ENCODE assay signal across 8 mouse cellular contexts in genomic region chr1:162570260-162570748, GRCm38 (mm10). TPM values are rescaled to one million over a fixed set of nuclear protein-coding genes. Genes with fewer than 3 reads are reported as not detected.
A peak's percentile ranks its signal among the peaks of the same experiment; 100 is the strongest.
DNase-seq lines count a peak whose midpoint lies in the region; ATAC-seq and TF ChIP-seq lines count a peak whose summit lies in the region.

Gene Vamp4 (plus strand): TSS chr1:162570515.

- peak; percentile 16 for TF ChIP-seq CTCF in C2C12 (IDR thresholded peaks at IDR 0.05; ENCODE audit: control insufficient read depth, insufficient read depth, insufficient read length)
- TF ChIP-seq CTCF in brain, embryonic 14.5 days (IDR thresholded peaks at IDR 0.05; ENCODE audit: borderline replicate concordance, extremely low read depth, insufficient read depth, insufficient read length), result peak; percentile 0; the same call in 1 of the 2 replicates
- peak; percentile 64 for TF ChIP-seq CTCF in kidney, postnatal 0 days (IDR thresholded peaks at IDR 0.05; ENCODE audit: low read depth)

- peak within 1 kb of the TSS; percentile 74 for H3K4me3 ChIP-seq in C2C12 (ENCODE audit: insufficient read depth, poor library complexity, severe bottlenecking)
- peak within 1 kb of the TSS; percentile 76 for H3K4me3 ChIP-seq in erythroblast, embryonic 14.5 days (replicated peaks)
- H3K4me3 ChIP-seq in heart, embryonic 12.5 days, result peak within 1 kb of the TSS; percentile 85
- H3K4me3 ChIP-seq in kidney, postnatal 0 days (replicated peaks; ENCODE audit: low read depth, low read length), result peak within 1 kb of the TSS; percentile 63
- peak within 1 kb of the TSS; percentile 98 for H3K4me3 ChIP-seq in liver, embryonic 12.5 days
- H3K4me3 ChIP-seq in stomach, embryonic 15.5 days (replicated peaks), result peak within 1 kb of the TSS; percentile 85

- WGBS in heart, embryonic 12.5 days, result under 1% methylated on average over 38 of the region's 43 CpGs
- WGBS in kidney, postnatal 0 days, result under 1% methylated on average over 39 of the region's 43 CpGs
- WGBS in liver, embryonic 12.5 days (ENCODE audit: insufficient replicate concordance), result under 1% methylated on average over 42 of the region's 43 CpGs
- under 1% methylated on average over 43 of the region's 43 CpGs for WGBS in stomach, embryonic 15.5 days

- peak within 1 kb of the TSS; percentile 91 for H3K9ac ChIP-seq in heart, embryonic 12.5 days
- H3K9ac ChIP-seq in kidney, postnatal 0 days (ENCODE audit: low read depth, low read length), result peak within 1 kb of the TSS; percentile 77
- H3K9ac ChIP-seq in liver, embryonic 12.5 days, result peak within 1 kb of the TSS; percentile 96
- peak within 1 kb of the TSS; percentile 93 for H3K9ac ChIP-seq in stomach, embryonic 15.5 days

- peaks cover 14% of the 10 kb centered on the region for H3K79me3 ChIP-seq in C2C12 (ENCODE audit: low read depth)

- peaks cover 12% of the 10 kb centered on the region for H3K36me3 ChIP-seq in C2C12 (ENCODE audit: control insufficient read depth, insufficient read depth)
- peaks cover 6% of the 10 kb centered on the region for H3K36me3 ChIP-seq in erythroblast, embryonic 14.5 days (ENCODE audit: control insufficient read depth)
- peaks cover 12% of the 10 kb centered on the region for H3K36me3 ChIP-seq in heart, embryonic 12.5 days
- peaks cover 6% of the 10 kb centered on the region; the same call in 1 of the 2 replicates for H3K36me3 ChIP-seq in kidney, postnatal 0 days (ENCODE audit: insufficient read depth, low read length)
- peaks cover 12% of the 10 kb centered on the region for H3K36me3 ChIP-seq in liver, embryonic 12.5 days
- peaks cover 2% of the 10 kb centered on the region; the same call in 1 of the 2 replicates for H3K36me3 ChIP-seq in stomach, embryonic 15.5 days

- H3K27me3 ChIP-seq in C2C12 (ENCODE audit: control insufficient read depth, insufficient read depth, insufficient read length), result no peaks in the 10 kb centered on the region
- peaks cover 10% of the 10 kb centered on the region for H3K27me3 ChIP-seq in erythroblast, embryonic 14.5 days (ENCODE audit: control insufficient read depth)
- no peaks in the 10 kb centered on the region for H3K27me3 ChIP-seq in heart, embryonic 12.5 days (replicated peaks)
- H3K27me3 ChIP-seq in kidney, postnatal 0 days (ENCODE audit: insufficient read depth, low read length), result no peaks in the 10 kb centered on the region
- H3K27me3 ChIP-seq in liver, embryonic 12.5 days (replicated peaks), result no peaks in the 10 kb centered on the region
- no peaks in the 10 kb centered on the region for H3K27me3 ChIP-seq in stomach, embryonic 15.5 days (replicated peaks)

- H3K4me2 ChIP-seq in heart, embryonic 12.5 days, result peak within 1 kb of the TSS; percentile 89
- peak within 1 kb of the TSS; percentile 67 for H3K4me2 ChIP-seq in kidney, postnatal 0 days (ENCODE audit: low read length)
- peak within 1 kb of the TSS; percentile 98 for H3K4me2 ChIP-seq in liver, embryonic 12.5 days
- H3K4me2 ChIP-seq in stomach, embryonic 15.5 days, result peak within 1 kb of the TSS; percentile 64

- no peaks in the 10 kb centered on the region; the same call in 1 of the 2 replicates for H3K9me3 ChIP-seq in erythroblast, embryonic 14.5 days (ENCODE audit: control insufficient read depth, low read length)
- H3K9me3 ChIP-seq in heart, embryonic 12.5 days (replicated peaks), result peaks cover 5% of the 10 kb centered on the region; the same call in 1 of the 2 replicates
- no peaks in the 10 kb centered on the region for H3K9me3 ChIP-seq in kidney, postnatal 0 days (replicated peaks; ENCODE audit: low read length)
- 0 out of 2 replicates have a peak, but pooled peaks cover 3% of the 10 kb centered on the region for H3K9me3 ChIP-seq in liver, embryonic 12.5 days (replicated peaks)
- no peaks in the 10 kb centered on the region for H3K9me3 ChIP-seq in stomach, embryonic 15.5 days

- ATAC-seq in heart, embryonic 12.5 days (ENCODE audit: insufficient number of reproducible peaks, low FRiP score), result peak; percentile 98
- ATAC-seq in kidney, postnatal 0 days (replicated peaks; ENCODE audit: low FRiP score, low read depth), result peak; percentile 98
- ATAC-seq in liver, embryonic 12.5 days, result peak; percentile 98
- peak; percentile 98 for ATAC-seq in stomach, embryonic 15.5 days (ENCODE audit: insufficient read depth, low FRiP score, low read depth)

- peaks cover 23% of the 10 kb centered on the region for H3K4me1 ChIP-seq in erythroblast, embryonic 14.5 days (ENCODE audit: control insufficient read depth)
- H3K4me1 ChIP-seq in heart, embryonic 12.5 days (replicated peaks), result peaks cover 21% of the 10 kb centered on the region
- H3K4me1 ChIP-seq in kidney, postnatal 0 days (replicated peaks; ENCODE audit: insufficient read depth, low read length), result no peaks in the 10 kb centered on the region
- H3K4me1 ChIP-seq in liver, embryonic 12.5 days, result peaks cover 12% of the 10 kb centered on the region
- no peaks in the 10 kb centered on the region for H3K4me1 ChIP-seq in stomach, embryonic 15.5 days

- peaks cover 32% of the 10 kb centered on the region for H3K79me2 ChIP-seq in C2C12 (ENCODE audit: control insufficient read depth, insufficient read depth)

- peak; percentile 73 for TF ChIP-seq POLR2A in brain, embryonic 14.5 days (IDR thresholded peaks at IDR 0.05; ENCODE audit: borderline replicate concordance, extremely low read depth, insufficient read depth, insufficient read length, poor library complexity, severe bottlenecking)

- H3K27ac ChIP-seq in heart, embryonic 12.5 days (ENCODE audit: poor library complexity, severe bottlenecking), result peak within 1 kb of the TSS; percentile 85
- peak within 1 kb of the TSS; percentile 82 for H3K27ac ChIP-seq in kidney, postnatal 0 days
- peak within 1 kb of the TSS; percentile 81 for H3K27ac ChIP-seq in liver, embryonic 12.5 days
- H3K27ac ChIP-seq in stomach, embryonic 15.5 days, result peak within 1 kb of the TSS; percentile 87

- H3ac ChIP-seq in C2C12 (ENCODE audit: control insufficient read depth, insufficient read length, low read depth), result peak within 1 kb of the TSS; percentile 90

- DNase-seq in brain, embryonic 14.5 days (ENCODE audit: low read depth), result peak; percentile 99
- peak; percentile 97 for DNase-seq in kidney, postnatal 0 days (ENCODE audit: low spot score)
- DNase-seq in natural killer cell, adult 2 months (ENCODE audit: low spot score in 2 of 2), result peak; percentile 82 to 92

TF ChIP-seq in C2C12, 6 proteins besides CTCF, POLR2A, EP300 and RAD21:
- TF ChIP-seq FOSL1 (IDR thresholded peaks at IDR 0.05; ENCODE audit: insufficient read depth, low read length, poor library complexity, severe bottlenecking) (no peak), USF1 (IDR thresholded peaks at IDR 0.05; ENCODE audit: low read depth) (peak; percentile 31)
TF ChIP-seq in C2C12: peak in this region for 1.

RNA-seq across cellular contexts. Expression of gene Vamp4, which starts in this region (rescaled TPM):
- polyA plus RNA-seq in C2C12 (2012; fragmentation: generic; extraction: Trizol), result 12.3 TPM
- polyA plus RNA-seq in brain, embryonic 14.5 days (2012; rRNA removed), result 36.0 and 39.4 TPM in 2 replicates
- 0.03 and 0.04 TPM in 2 replicates for polyA plus RNA-seq in erythroblast, embryonic 14.5 days (2012)
- polyA plus RNA-seq in heart, embryonic 12.5 days (2016; fragmentation: Nextera tagmentation; extraction: Ambion mirVana), result 36.3 and 37.8 TPM in 2 replicates
- 53.6 and 56.5 TPM in 2 replicates for polyA plus RNA-seq in kidney, postnatal 0 days (2015; fragmentation: Nextera tagmentation; extraction: Ambion mirVana)
- polyA plus RNA-seq in liver, embryonic 12.5 days (2016; fragmentation: Nextera tagmentation; extraction: Ambion mirVana), result 19.6 and 19.7 TPM in 2 replicates
- 53.1 and 53.7 TPM in 2 replicates for polyA plus RNA-seq in stomach, embryonic 15.5 days (2015; fragmentation: Nextera tagmentation; extraction: Ambion mirVana)

Comparison
In these comparisons a context has a peak if more than half of its experiments do, and no peak if none do; other contexts are left out.
1. Peak in every context shown above with its lines: DNase-seq, ATAC-seq, H3K4me3 ChIP-seq and H3K27ac ChIP-seq.
2. RNA of gene Vamp4 (polyA plus RNA-seq): 53.6 to 56.5 TPM in kidney, postnatal 0 days, 53.1 to 53.7 TPM in stomach, embryonic 15.5 days, 36.0 to 39.4 TPM in brain, embryonic 14.5 days, 36.3 to 37.8 TPM in heart, embryonic 12.5 days, 19.6 to 19.7 TPM in liver, embryonic 12.5 days and 12.3 TPM in C2C12 (single experiment); 0.03 to 0.04 TPM in erythroblast, embryonic 14.5 days; every median in the first group is over 10 times any median in the second.
3. CTCF ChIP-seq: peak in every context shown above with its lines; median percentile 64 in kidney, postnatal 0 days; 16 in C2C12; 0 in brain, embryonic 14.5 days.